Mouse (Mus musculus): Measurements from ENCODE around the gene Pycr2. TPM values are rescaled to one million over a fixed set of nuclear protein-coding genes. Genes with fewer than 3 reads are reported as not detected.
"Not testable (repeated sequence)": the region's sequence is repeated elsewhere in the genome, so short reads cannot be mapped to it uniquely, and the experiment has no call there.

Pycr2 gene
- polyA plus RNA-seq, 1 experiment, result 21.8 TPM

DNA sequence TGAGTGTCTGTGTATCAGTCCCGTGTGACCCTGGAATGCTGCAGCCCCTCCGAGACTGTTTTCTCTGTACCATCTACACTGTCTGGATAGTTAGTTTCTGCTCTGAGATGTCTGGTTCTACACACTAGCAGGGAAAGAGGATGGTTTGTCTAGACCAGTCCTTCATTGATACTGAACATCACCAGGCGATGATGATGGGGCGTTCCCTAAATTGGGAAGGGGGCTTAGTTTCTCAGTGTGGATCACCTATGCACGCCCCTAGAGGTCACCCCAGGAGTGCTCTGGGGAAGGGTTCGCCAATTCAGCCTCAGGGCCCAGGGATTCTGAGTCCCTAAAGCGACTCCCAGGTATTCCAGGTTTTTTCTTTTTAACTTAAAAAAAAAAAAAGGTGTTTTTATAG, 14.9 kb upstream of the Pycr2 start:
- TF ChIP-seq CTCF (IDR thresholded peaks at IDR 0.05; ENCODE audit: extremely low read depth, insufficient read length, insufficient replicate concordance, low read depth, low read length) (no peak), POLR2A (IDR thresholded peaks at IDR 0.05; ENCODE audit: low read depth, low read length) (no peak)

DNA sequence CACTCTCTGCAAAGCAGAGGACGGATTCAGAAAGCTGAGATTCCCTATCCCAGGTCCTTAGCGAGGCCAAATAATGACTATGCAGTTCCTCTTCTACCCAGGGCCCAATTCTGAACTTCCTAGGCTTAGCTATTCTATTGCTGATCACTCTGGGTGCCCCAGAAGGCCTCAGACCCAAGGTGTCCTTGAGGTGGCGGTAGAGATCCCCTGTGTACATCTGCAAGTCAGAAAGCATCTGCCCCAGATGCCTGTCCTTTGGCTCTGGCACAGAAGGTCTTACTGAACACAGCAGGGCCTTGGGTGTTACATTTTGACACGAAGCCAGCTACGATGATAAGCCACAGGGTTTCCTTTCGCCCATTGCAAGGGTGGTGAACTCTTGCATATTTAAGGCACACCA, 14.3 kb upstream of the Pycr2 start:
- Histone ChIP-seq H3K27ac (ENCODE audit: insufficient read depth, low read depth, low read length) (no peak overlapping the region), H3K27me3 (ENCODE audit: control insufficient read depth, insufficient read depth, low read length) (peaks cover 7% of the 10 kb centered on the region; the same call in 1 of the 2 replicates), H3K36me3 (ENCODE audit: control insufficient read depth, insufficient read depth, low read length) (no peaks in the 10 kb centered on the region), H3K4me3 (ENCODE audit: low read depth, low read length) (no peak overlapping the region), H3K4me1 (ENCODE audit: control insufficient read depth, insufficient read depth, insufficient read length, low read length) (peaks cover 11% of the 10 kb centered on the region)
- TF ChIP-seq POLR2A (IDR thresholded peaks at IDR 0.05; ENCODE audit: low read depth, low read length) (no peak), CTCF (IDR thresholded peaks at IDR 0.05; ENCODE audit: extremely low read depth, insufficient read length, insufficient replicate concordance, low read depth, low read length) (peak; percentile 23; the same call in 1 of the 2 replicates)
- 48% methylated on average over 6 of the region's 6 CpGs for WGBS

More for the DNA sequence above, 14.9 kb upstream of the Pycr2 start:
- Histone ChIP-seq H3K4me1 (ENCODE audit: control insufficient read depth, insufficient read depth, insufficient read length, low read length) (peaks cover 11% of the 10 kb centered on the region), H3K27me3 (ENCODE audit: control insufficient read depth, insufficient read depth, low read length) (0 out of 2 replicates have a peak, but pooled peaks cover 5% of the 10 kb centered on the region), H3K36me3 (ENCODE audit: control insufficient read depth, insufficient read depth, low read length) (no peaks in the 10 kb centered on the region), H3K27ac (ENCODE audit: insufficient read depth, low read depth, low read length) (peak overlapping the region; percentile 56; the same call in 1 of the 2 replicates), H3K4me3 (ENCODE audit: low read depth, low read length) (no peak overlapping the region)
- 71% methylated on average over 7 of the region's 7 CpGs for WGBS

DNA sequence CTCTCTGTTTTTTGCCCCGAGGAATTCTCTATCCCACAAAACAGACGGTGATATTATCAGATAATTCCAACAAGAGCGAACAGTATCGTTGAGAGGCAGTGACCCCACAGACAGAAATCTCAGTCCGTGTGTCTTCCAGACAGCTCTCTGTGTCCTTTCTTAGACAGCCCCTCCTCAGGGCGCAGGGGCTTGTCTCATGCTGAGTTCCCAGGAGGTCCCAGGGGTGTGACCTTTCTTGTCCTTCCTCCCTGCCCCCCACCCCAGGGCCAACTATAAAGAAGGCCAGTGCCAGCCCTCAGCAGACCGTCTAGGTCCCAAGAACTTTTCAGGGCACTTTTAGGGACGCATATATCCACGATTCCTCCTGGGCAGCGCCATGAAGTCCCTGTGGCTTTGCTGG, 11.3 kb upstream of the Pycr2 start, which contains the start of gene Lefty2:
Gene Lefty2, plus strand, starts transcription at position 301 of the 400 bp plus-strand sequence.
- no peak within 1 kb of the TSS for H3K27ac ChIP-seq (ENCODE audit: insufficient read depth, low read depth, low read length)
- no peak within 1 kb of the TSS for H3K4me3 ChIP-seq (ENCODE audit: low read depth, low read length)
- peaks cover 11% of the 10 kb centered on the region for H3K4me1 ChIP-seq (ENCODE audit: control insufficient read depth, insufficient read depth, insufficient read length, low read length)
- WGBS, result 69% methylated on average over 10 of the region's 10 CpGs
- no peaks in the 10 kb centered on the region for H3K36me3 ChIP-seq (ENCODE audit: control insufficient read depth, insufficient read depth, low read length)
- TF ChIP-seq POLR2A (IDR thresholded peaks at IDR 0.05; ENCODE audit: low read depth, low read length) (no peak), CTCF (IDR thresholded peaks at IDR 0.05; ENCODE audit: extremely low read depth, insufficient read length, insufficient replicate concordance, low read depth, low read length) (no peak)
- peaks cover 9% of the 10 kb centered on the region; the same call in 1 of the 2 replicates for H3K27me3 ChIP-seq (ENCODE audit: control insufficient read depth, insufficient read depth, low read length)

DNA sequence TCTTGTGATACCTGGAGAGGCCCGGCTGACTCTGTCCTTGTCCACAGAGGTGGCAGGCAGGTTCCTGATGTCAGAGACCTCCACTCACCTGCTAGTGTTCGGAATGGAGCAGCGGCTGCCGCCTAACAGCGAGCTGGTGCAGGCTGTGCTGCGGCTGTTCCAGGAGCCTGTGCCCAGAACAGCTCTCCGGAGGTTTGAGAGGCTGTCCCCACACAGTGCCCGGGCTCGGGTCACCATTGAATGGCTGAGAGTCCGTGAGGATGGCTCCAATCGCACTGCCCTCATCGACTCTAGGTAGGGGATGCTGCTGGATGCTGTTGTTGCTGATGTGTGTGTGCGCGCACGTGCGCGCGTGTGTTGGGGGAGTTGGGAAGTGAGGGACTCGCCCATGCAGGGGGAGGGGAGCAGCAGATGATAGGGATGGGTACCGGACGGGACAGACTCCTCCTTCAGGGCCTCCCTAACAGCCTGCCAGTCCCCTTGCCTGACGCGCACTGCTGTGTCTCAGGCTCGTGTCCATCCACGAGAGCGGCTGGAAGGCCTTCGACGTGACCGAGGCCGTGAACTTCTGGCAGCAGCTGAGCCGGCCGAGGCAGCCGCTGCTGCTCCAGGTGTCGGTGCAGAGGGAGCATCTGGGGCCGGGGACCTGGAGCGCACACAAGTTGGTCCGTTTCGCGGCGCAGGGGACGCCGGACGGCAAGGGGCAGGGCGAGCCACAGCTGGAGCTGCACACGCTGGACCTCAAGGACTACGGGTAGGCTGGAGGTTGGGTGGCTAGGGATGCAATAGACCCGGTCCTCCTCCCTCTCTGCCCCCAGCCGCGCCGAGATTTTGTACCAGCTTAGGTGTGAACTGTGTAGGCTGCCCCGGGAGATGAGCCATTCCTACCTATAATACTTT, 9.8 kb upstream of the Pycr2 start:
- not testable (repeated sequence) for H3K27me3 ChIP-seq (ENCODE audit: control insufficient read depth, insufficient read depth, low read length); H3K36me3 ChIP-seq (ENCODE audit: control insufficient read depth, insufficient read depth, low read length); H3K4me1 ChIP-seq (ENCODE audit: control insufficient read depth, insufficient read depth, insufficient read length, low read length); H3K27ac ChIP-seq (ENCODE audit: insufficient read depth, low read depth, low read length); H3K4me3 ChIP-seq (ENCODE audit: low read depth, low read length)
- 12% methylated on average over 51 of the region's 51 CpGs for WGBS

DNA sequence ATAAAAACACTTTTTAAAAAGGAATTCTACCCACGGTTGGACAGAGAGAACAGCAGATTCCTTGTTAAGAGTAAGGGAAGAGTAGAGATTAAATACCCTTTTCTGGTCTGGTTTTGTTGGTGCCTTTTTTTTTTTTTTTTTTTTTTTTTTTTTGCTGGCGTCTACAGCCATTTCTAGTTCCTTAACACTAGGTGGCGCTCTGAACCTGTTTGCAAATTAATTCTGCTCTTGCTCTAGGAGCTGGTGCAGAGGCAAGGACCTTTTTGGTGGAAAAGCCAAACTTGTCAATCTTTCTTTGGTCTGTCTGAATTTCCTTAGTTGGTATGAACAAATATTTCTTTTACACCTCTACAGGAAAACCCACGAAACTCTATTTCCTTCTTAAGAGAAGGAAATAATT, 3.0 kb upstream of the Pycr2 start:
- no peaks in the 10 kb centered on the region for H3K36me3 ChIP-seq (ENCODE audit: control insufficient read depth, insufficient read depth, low read length)
- H3K4me1 ChIP-seq (ENCODE audit: control insufficient read depth, insufficient read depth, insufficient read length, low read length), result no peaks in the 10 kb centered on the region; the same call in 1 of the 2 replicates
- 2% methylated on average over 4 of the region's 4 CpGs for WGBS
- TF ChIP-seq POLR2A (IDR thresholded peaks at IDR 0.05; ENCODE audit: low read depth, low read length), result no peak
- no peak for TF ChIP-seq CTCF (IDR thresholded peaks at IDR 0.05; ENCODE audit: extremely low read depth, insufficient read length, insufficient replicate concordance, low read depth, low read length)
- H3K4me3 ChIP-seq (ENCODE audit: low read depth, low read length), result no peak overlapping the region
- no peak overlapping the region for H3K27ac ChIP-seq (ENCODE audit: insufficient read depth, low read depth, low read length)
- H3K27me3 ChIP-seq (ENCODE audit: control insufficient read depth, insufficient read depth, low read length), result no peaks in the 10 kb centered on the region

DNA sequence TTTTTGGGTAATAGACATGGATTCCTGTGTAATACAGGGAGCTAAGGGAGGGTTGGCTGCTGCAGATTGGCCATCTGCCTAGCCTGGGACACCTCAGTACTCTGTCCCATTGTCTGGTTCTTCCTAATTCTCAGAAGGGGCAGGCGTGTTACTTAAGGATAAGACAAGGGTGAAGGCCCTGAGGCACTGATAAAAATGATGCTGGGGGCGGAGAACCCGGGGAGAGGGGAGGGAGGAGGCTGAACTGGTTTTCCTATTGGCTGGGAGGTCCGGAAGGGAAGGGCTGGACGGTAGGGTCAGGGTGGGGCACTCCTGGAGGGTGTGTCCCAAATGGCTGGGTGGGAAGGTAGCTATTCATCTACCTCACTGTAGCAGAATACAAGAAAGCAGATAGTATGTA, 1.2 kb upstream of the Pycr2 start:
- WGBS, result 20% methylated on average over 5 of the region's 5 CpGs
- H3K27ac ChIP-seq (ENCODE audit: insufficient read depth, low read depth, low read length), result no peak overlapping the region
- TF ChIP-seq CTCF (IDR thresholded peaks at IDR 0.05; ENCODE audit: extremely low read depth, insufficient read length, insufficient replicate concordance, low read depth, low read length), result no peak
- TF ChIP-seq POLR2A (IDR thresholded peaks at IDR 0.05; ENCODE audit: low read depth, low read length), result no peak
- no peaks in the 10 kb centered on the region; the same call in 1 of the 2 replicates for H3K4me1 ChIP-seq (ENCODE audit: control insufficient read depth, insufficient read depth, insufficient read length, low read length)
- no peaks in the 10 kb centered on the region for H3K27me3 ChIP-seq (ENCODE audit: control insufficient read depth, insufficient read depth, low read length)
- no peak overlapping the region for H3K4me3 ChIP-seq (ENCODE audit: low read depth, low read length)
- peaks cover 9% of the 10 kb centered on the region for H3K36me3 ChIP-seq (ENCODE audit: control insufficient read depth, insufficient read depth, low read length)

DNA sequence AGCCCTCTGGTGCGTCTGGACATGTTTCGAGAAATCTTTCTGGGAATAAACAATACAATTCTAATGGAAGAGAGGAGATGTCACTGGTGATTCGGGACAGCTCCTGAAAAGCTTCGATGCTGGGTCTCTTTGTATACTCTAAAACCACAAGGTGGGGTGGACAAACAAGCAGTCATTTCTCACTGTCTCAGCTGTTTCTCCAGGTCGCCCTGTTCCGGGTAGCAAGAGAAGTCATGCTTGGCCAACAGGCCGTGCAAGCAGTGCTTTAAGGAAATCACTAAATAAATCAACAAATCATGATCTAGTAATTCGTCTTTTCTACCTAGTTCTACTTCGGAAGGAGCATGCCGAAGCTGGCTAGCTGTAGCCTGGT, 441 bp upstream of the Pycr2 start:
- peak overlapping the region; percentile 70 for H3K4me3 ChIP-seq (ENCODE audit: low read depth, low read length)
- H3K27ac ChIP-seq (ENCODE audit: insufficient read depth, low read depth, low read length), result peak overlapping the region; percentile 70
- H3K4me1 ChIP-seq (ENCODE audit: control insufficient read depth, insufficient read depth, insufficient read length, low read length), result no peaks in the 10 kb centered on the region; the same call in 1 of the 2 replicates
- WGBS, result 19% methylated on average over 10 of the region's 10 CpGs
- no peaks in the 10 kb centered on the region for H3K27me3 ChIP-seq (ENCODE audit: control insufficient read depth, insufficient read depth, low read length)
- peaks cover 9% of the 10 kb centered on the region for H3K36me3 ChIP-seq (ENCODE audit: control insufficient read depth, insufficient read depth, low read length)
- TF ChIP-seq POLR2A (IDR thresholded peaks at IDR 0.05; ENCODE audit: low read depth, low read length) (no peak), CTCF (IDR thresholded peaks at IDR 0.05; ENCODE audit: extremely low read depth, insufficient read length, insufficient replicate concordance, low read depth, low read length) (no peak)

All from small intestine, adult 2 months (tissue).